Mouse (Mus musculus) E14TG2a.4 (cell line): ENCODE results near the gene Nr1i3.

Source experiments
- CTCF ChIP-seq: conservative IDR thresholded peaks from 2 replicates; pipeline ENCODE4 v1.5.1; 2014; ENCODE audit warnings: low read length
- NANOG ChIP-seq: IDR thresholded peaks from 2 replicates; pipeline ENCODE4 v1.6.1; 2014; ENCODE audit warnings: borderline replicate concordance, low read length, mixed read lengths
- POU5F1 ChIP-seq: IDR thresholded peaks from 2 replicates; pipeline ENCODE4 v1.6.1; 2014; ENCODE audit warnings: low read length, borderline replicate concordance

- TF ChIP-seq NANOG = no peak
- no peak for TF ChIP-seq CTCF
- no peak for TF ChIP-seq POU5F1
These were observed 33.7 kb downstream of the Nr1i3 start for GRCm38 (mm10) chr1:171247453-171247841.
